In the genomic region with DNA sequence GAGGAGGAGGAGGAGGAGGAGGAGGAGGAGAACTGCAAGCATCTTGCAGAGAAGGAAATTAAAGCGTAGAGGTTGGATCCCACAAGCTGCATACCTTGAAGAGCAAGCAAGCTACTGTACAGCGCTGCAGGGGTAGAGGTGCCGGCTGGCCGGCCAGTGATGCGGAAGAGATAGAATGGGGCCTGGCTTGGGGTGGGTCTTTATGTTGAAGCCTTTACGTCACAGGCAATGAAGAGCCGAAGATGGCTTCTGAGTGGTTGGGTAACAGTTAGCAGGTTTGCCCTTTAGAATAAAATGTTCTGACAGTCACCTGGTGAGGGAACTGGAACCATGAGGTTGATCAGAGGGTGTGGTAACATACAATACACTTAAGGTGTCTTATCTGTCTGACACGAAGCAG, we compare ENCODE assay signal across 21 mouse cellular contexts. TPM values are rescaled to one million over a fixed set of nuclear protein-coding genes. Genes with fewer than 3 reads are reported as not detected.
DNase-seq lines count a peak whose midpoint lies in the region; ATAC-seq and TF ChIP-seq lines count a peak whose summit lies in the region.
"Had no signal": no experiment of that assay in that cellular context is flagged by ENCODE, and none has a peak within 500 bp of the region (broad histone marks: within the 10 kb centered on the region; RNA-seq: fewer than 3 reads in every experiment).

No protein-coding gene starts in this region.

- ATAC-seq in cerebellum, adult (ENCODE audit: insufficient number of reproducible peaks, low FRiP score, low TSS enrichment): no peak
- ATAC-seq: CD4-positive, CD25-positive, alpha-beta regulatory T cell, adult 4 months; forebrain, embryonic 16.5 days; intestine, embryonic 15.5 days had no signal

- no peak overlapping the region for H3K4me3 ChIP-seq in layer of hippocampus, adult 2 months
- H3K4me3 ChIP-seq: embryonic facial prominence, embryonic 13.5 days; forebrain, embryonic 12.5 days; gastrocnemius, adult 2 months; hindbrain, embryonic 10.5 days; intestine, embryonic 15.5 days had no signal

- peak; percentile 51 for DNase-seq in cerebellum, adult 11-12 months
- no peak for DNase-seq in layer of hippocampus, adult 2 months (ENCODE audit: low spot score in 2 of 2)
- DNase-seq in layer of hippocampus, adult 8-10 months (ENCODE audit: low spot score in 2 of 2): no peak
- peak; percentile 60 for DNase-seq in cerebellum, adult 9-10 months
- peak; percentile 60 for DNase-seq in retina, embryonic 14.5 days (ENCODE audit: low spot score)
- no peak for DNase-seq in kidney, adult 8-10 months
- no peak for DNase-seq in testis, postnatal 14 days (ENCODE audit: low spot score)
- DNase-seq: adrenal gland, adult 8-10 months; adrenal gland, postnatal 36 days; B cell, adult 2 months; gastrocnemius, adult 2 months; gastrocnemius, postnatal 25 days; heart, adult 11 months had no signal

- H3K27ac ChIP-seq in layer of hippocampus, adult 2 months: peak overlapping the region; percentile 55; the same call in 1 of the 2 replicates
- H3K27ac ChIP-seq: embryonic facial prominence, embryonic 13.5 days; forebrain, embryonic 12.5 days; gastrocnemius, adult 2 months; hindbrain, embryonic 10.5 days; hindbrain, embryonic 14.5 days; intestine, embryonic 15.5 days had no signal

- TF ChIP-seq CTCF in layer of hippocampus, adult 2 months (conservative IDR thresholded peaks at IDR 0.05): no peak

RNA-seq across cellular contexts. Expression of gene Macf1, which starts 1.9 kb away (rescaled TPM):
- total RNA-seq in layer of hippocampus, adult 2 months (2021): 100 to 1,000 TPM; 231 to 247 TPM
- total RNA-seq in layer of hippocampus, adult 8-10 months (2022): 100 to 1,000 TPM; 235 to 265 (median 249) TPM

RNA-seq across cellular contexts. Expression of gene Ndufs5, which starts 35.7 kb away (rescaled TPM):
- 100 to 1,000 TPM; 169 to 194 TPM for total RNA-seq in layer of hippocampus, adult 2 months (2021)
- total RNA-seq in layer of hippocampus, adult 8-10 months (2022): 100 to 1,000 TPM; 145 to 182 (median 170) TPM

Comparison
In these comparisons a context has a peak if more than half of its experiments do, and no peak if none do; other contexts are left out.
1. DNase-seq: peak in cerebellum, adult 11-12 months (single experiment), cerebellum, adult 9-10 months (single experiment) and retina, embryonic 14.5 days (single experiment); none in layer of hippocampus, adult 2 months (0 of 2), layer of hippocampus, adult 8-10 months (0 of 2), kidney, adult 8-10 months (0 of 2) and testis, postnatal 14 days (single experiment).